Comparison of ENCODE assay signal across 34 mouse cellular contexts in the genomic region with DNA sequence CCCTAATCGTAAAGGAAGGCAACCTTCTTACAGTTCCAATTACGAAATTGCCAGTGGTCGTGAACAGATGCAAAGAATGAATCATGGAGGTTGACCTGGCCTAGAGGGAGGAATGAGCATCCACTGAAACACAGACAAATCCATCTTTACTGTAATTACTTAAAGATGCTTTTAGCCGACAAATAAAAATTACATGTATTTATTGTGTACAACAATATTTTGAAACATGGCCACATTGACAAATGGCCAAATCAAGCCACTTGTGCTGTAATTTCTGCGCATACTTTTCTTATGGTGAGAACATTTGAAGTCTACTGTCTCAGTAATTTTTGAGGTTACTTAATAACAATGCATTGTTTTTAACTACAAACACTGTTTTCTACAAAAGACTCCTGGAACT.
"Had no signal": no experiment of that assay in that cellular context is flagged by ENCODE, and none has a peak within 500 bp of the region (broad histone marks: within the 10 kb centered on the region; RNA-seq: fewer than 3 reads in every experiment).

No protein-coding gene starts in this region.

- H3K4me1 ChIP-seq: heart, embryonic 10.5 days; heart, embryonic 13.5 days; heart, embryonic 15.5 days; hindbrain, embryonic 10.5 days; hindbrain, embryonic 12.5 days; hindbrain, embryonic 13.5 days; hindbrain, embryonic 15.5 days; kidney, embryonic 15.5 days had no signal

- H3K36me3 ChIP-seq: heart, embryonic 10.5 days; heart, embryonic 12.5 days; heart, embryonic 13.5 days; heart, embryonic 15.5 days; hindbrain, embryonic 10.5 days; hindbrain, embryonic 12.5 days; hindbrain, embryonic 13.5 days; hindbrain, embryonic 15.5 days; kidney, embryonic 15.5 days had no signal

- H3K9ac ChIP-seq: heart, embryonic 12.5 days; heart, embryonic 13.5 days; heart, embryonic 15.5 days; hindbrain, embryonic 12.5 days; hindbrain, embryonic 13.5 days; hindbrain, embryonic 14.5 days; hindbrain, embryonic 15.5 days; kidney, embryonic 15.5 days had no signal

- H3K4me3 ChIP-seq: heart, embryonic 10.5 days; heart, embryonic 12.5 days; heart, embryonic 13.5 days; heart, embryonic 15.5 days; hindbrain, embryonic 10.5 days; hindbrain, embryonic 12.5 days; hindbrain, embryonic 13.5 days; hindbrain, embryonic 15.5 days; kidney, embryonic 15.5 days; layer of hippocampus, adult 2 months; left cerebral cortex, adult 2 months had no signal

- H3K9me3 ChIP-seq: heart, embryonic 10.5 days; heart, embryonic 12.5 days; heart, embryonic 13.5 days; heart, embryonic 15.5 days; hindbrain, embryonic 10.5 days; hindbrain, embryonic 12.5 days; hindbrain, embryonic 13.5 days; hindbrain, embryonic 15.5 days; kidney, embryonic 15.5 days had no signal

- H3K27ac ChIP-seq: heart, embryonic 10.5 days; heart, embryonic 13.5 days; heart, embryonic 15.5 days; hindbrain, embryonic 10.5 days; hindbrain, embryonic 12.5 days; hindbrain, embryonic 13.5 days; hindbrain, embryonic 14.5 days; hindbrain, embryonic 15.5 days; hindbrain, postnatal 0 days; kidney, embryonic 15.5 days; kidney, postnatal 0 days; layer of hippocampus, adult 2 months; left cerebral cortex, adult 2 months had no signal

- ATAC-seq: hindbrain, embryonic 16.5 days; hindbrain, postnatal 0 days; inflammation-experienced regulatory T-cells, adult 6 months; intestine, embryonic 16.5 days; intestine, postnatal 0 days had no signal

- H3K27me3 ChIP-seq: heart, embryonic 12.5 days; heart, embryonic 13.5 days; heart, embryonic 15.5 days; hindbrain, embryonic 12.5 days; hindbrain, embryonic 13.5 days; hindbrain, embryonic 15.5 days; kidney, embryonic 15.5 days had no signal

- H3K4me2 ChIP-seq: heart, embryonic 11.5 days; heart, embryonic 12.5 days; heart, embryonic 13.5 days; heart, embryonic 15.5 days; hindbrain, embryonic 12.5 days; hindbrain, embryonic 13.5 days; hindbrain, embryonic 14.5 days; hindbrain, embryonic 15.5 days; kidney, embryonic 15.5 days had no signal

- DNase-seq: heart, postnatal 10 days; heart, postnatal 36 days; heart, postnatal 4 days; kidney, adult 11 months; kidney, adult 18-20 months; kidney, adult 2 months; kidney, adult 8-10 months; kidney, adult 9 months; kidney, postnatal 10 days; kidney, postnatal 14 days; kidney, postnatal 25 days; kidney, postnatal 36 days; kidney, postnatal 4 days; layer of hippocampus, adult 9-11 months; layer of hippocampus, postnatal 36 days had no signal
